Mouse (Mus musculus): ENCODE measurements around the gene Gm21860. TPM values are rescaled to one million over a fixed set of nuclear protein-coding genes. Genes with fewer than 3 reads are reported as not detected.

Gm21860 gene
- polyA plus RNA-seq (2012; rRNA removed): not detected in 2 replicates

GRCm38 (mm10) chrY:90754721-90755120 is at the start of gene Gm21860:
Gene Gm21860 (minus strand): TSS chrY:90754821.

GRCm38 (mm10) chrY:90784438-90784837 is 29.8 kb upstream of the Gm21860 start, which contains the start of gene Gm47283:
Gene Gm47283 (plus strand): TSS chrY:90784738.

Other genes starting within 250 kb of the Gm21860 start
- not detected in 2 replicates for gene Gm47283, start 29.9 kb upstream of the Gm21860 start, polyA plus RNA-seq (2012; rRNA removed)
- gene Gm21748, start 84.4 kb upstream of the Gm21860 start, polyA plus RNA-seq (2012; rRNA removed): not detected in 2 replicates